Mouse (Mus musculus): Measurements from ENCODE around the gene Gm42742. TPM values are rescaled to one million over a fixed set of nuclear protein-coding genes. Genes with fewer than 3 reads are reported as not detected.

The Gm42742 gene
- total and polyA plus RNA-seq, 3 experiments: 13.8 to 27.2 TPM; not detected in 1

DNA sequence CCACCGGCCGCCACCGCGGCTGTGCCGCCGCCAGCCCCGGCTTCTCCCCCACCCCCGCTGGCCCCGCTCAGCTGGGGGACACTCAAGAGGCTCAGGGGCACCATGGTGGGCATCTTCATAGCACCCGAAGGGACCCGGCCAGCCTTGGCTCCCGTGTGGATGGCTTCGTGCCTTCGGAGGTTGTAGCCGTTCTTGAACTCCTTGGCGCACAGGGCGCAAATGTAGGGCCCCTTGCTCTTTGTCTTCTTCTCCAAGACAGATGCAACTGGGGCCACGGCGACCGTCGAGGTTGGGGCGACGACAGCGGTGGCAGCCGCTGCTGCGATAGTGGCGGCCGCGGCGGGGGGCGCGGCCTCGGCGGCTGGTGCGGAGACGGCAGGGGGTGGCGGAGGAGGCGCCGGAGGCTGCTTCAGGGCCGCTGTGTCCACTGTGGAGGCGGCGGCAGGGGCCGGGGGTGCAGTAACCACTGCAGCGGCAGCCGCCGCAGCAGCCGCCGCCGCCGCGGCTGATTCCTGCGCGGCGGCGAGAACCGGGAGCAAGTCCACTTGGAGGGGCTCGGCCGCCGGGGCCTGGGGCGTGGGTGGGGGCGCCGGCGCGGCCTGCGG, 4.8 kb upstream of the Gm42742 start:
- peak; percentile 55 for DNase-seq (ENCODE audit: low read depth, low spot score)
- Histone ChIP-seq H3K27me3 (ENCODE audit: control insufficient read depth in 1 of 2, insufficient read depth in 2 of 2, low read length in 2 of 2) (no peaks in the 10 kb centered on the region), H3K9ac (ENCODE audit: control insufficient read depth, low read depth, low read length, poor library complexity, severe bottlenecking) (peak overlapping the region; percentile 97), H3K79me2 (ENCODE audit: control insufficient read depth, insufficient read depth, low read length, poor library complexity) (peaks cover 41% of the 10 kb centered on the region), H3K4me1 (ENCODE audit: control insufficient read depth in 1 of 2, insufficient read depth in 2 of 2, low read length in 2 of 2) (peaks cover 17 to 38% of the 10 kb centered on the region in 2 experiments), H3K9me3 (replicated peaks; ENCODE audit: insufficient read depth, low read length) (no peaks in the 10 kb centered on the region), H3K36me3 (ENCODE audit: control insufficient read depth in 1 of 2, insufficient read depth in 2 of 2, low read length in 2 of 2) (peaks cover 11 to 41% of the 10 kb centered on the region in 2 experiments), H3K27ac (ENCODE audit: control insufficient read depth, low read depth, low read length) (peak overlapping the region; percentile 93), H3K4me3 (ENCODE audit: control insufficient read depth in 1 of 2, insufficient read depth in 1 of 2, low read depth in 2 of 2, low read length in 2 of 2) (peak overlapping the region; percentile 59 to 86)
- no peak for TF ChIP-seq TAL1 (IDR thresholded peaks at IDR 0.05; ENCODE audit: low read length)
- TF ChIP-seq NRF1 (IDR thresholded peaks at IDR 0.05; ENCODE audit: insufficient read depth, low read depth, low read length, poor library complexity, severe bottlenecking): no peak
- peak; percentile 18; the same call in 1 of the 2 replicates for TF ChIP-seq MXI1 (IDR thresholded peaks at IDR 0.05; ENCODE audit: low read depth, low read length)
- no peak for TF ChIP-seq MAZ (IDR thresholded peaks at IDR 0.05; ENCODE audit: low read depth, low read length)
- no peak for TF ChIP-seq POLR2AphosphoS2 (IDR thresholded peaks at IDR 0.05; ENCODE audit: low read length)
- TF ChIP-seq EP300 (IDR thresholded peaks at IDR 0.05; ENCODE audit: low read depth in 1 of 2, low read length in 2 of 2): 0 out of 4 replicates have a peak, but pooled peaks of 1 of the 2 experiments have one; percentile 33

DNA sequence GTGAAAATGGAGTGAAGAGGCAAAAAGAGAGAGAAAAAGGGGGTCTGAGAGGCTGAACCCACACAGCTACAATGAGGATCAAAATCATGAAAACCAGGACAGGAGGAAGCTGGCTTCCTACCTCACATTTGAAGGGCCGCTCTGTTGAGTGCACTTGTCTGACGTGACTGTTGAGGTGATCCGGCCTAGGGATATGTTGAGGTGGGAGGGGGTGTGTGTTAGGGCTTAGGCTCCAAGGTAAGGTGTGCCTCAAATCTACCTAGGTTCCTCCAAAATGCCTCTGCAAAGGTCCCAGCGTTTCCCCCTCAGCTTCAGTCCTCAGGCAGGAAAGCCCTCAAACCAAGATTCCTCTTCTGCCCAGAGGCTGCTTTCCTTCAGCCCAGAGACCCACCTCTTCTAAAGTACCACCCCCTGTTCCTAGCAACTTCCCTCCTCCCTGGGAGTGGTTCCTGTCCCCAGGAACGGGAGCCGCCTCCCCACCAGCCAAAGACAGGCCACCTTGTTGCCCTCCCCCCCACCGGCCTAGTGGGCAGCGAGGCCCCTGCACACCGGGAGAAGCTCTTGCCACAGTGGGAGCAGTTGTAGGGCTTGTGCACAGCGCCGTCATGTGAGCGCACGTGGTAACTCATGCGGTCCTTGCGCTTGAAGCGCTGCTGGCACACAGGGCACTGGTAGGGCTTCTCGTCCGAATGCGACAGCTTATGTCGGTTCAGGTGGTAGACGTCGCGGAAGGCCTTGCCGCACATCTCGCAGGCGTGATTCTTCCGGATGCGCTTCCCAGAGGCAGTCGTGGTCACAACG, 4.1 kb upstream of the Gm42742 start:
- no peaks in the 10 kb centered on the region for H3K27me3 ChIP-seq (ENCODE audit: control insufficient read depth in 1 of 2, insufficient read depth in 2 of 2, low read length in 2 of 2)
- peaks cover 41% of the 10 kb centered on the region for H3K79me2 ChIP-seq (ENCODE audit: control insufficient read depth, insufficient read depth, low read length, poor library complexity)
- no peaks in the 10 kb centered on the region for H3K9me3 ChIP-seq (replicated peaks; ENCODE audit: insufficient read depth, low read length)
- H3K4me1 ChIP-seq (ENCODE audit: control insufficient read depth in 1 of 2, insufficient read depth in 2 of 2, low read length in 2 of 2): peaks cover 11 to 34% of the 10 kb centered on the region in 2 experiments; a peak in 3 of 4 replicates
- H3K27ac ChIP-seq (ENCODE audit: control insufficient read depth, low read depth, low read length): peak overlapping the region; percentile 93
- peak overlapping the region; percentile 59 to 86 for H3K4me3 ChIP-seq (ENCODE audit: control insufficient read depth in 1 of 2, insufficient read depth in 1 of 2, low read depth in 2 of 2, low read length in 2 of 2)
- H3K9ac ChIP-seq (ENCODE audit: control insufficient read depth, low read depth, low read length, poor library complexity, severe bottlenecking): peak overlapping the region; percentile 97
- peak; percentile 87 for DNase-seq (ENCODE audit: low read depth, low spot score)
- H3K36me3 ChIP-seq (ENCODE audit: control insufficient read depth in 1 of 2, insufficient read depth in 2 of 2, low read length in 2 of 2): peaks cover 10 to 34% of the 10 kb centered on the region in 2 experiments
- no peak for TF ChIP-seq JUND (IDR thresholded peaks at IDR 0.05; ENCODE audit: low read depth, low read length)
- TF ChIP-seq USF1 (IDR thresholded peaks at IDR 0.05; ENCODE audit: low read depth, low read length): 0 out of 2 replicates have a peak, but pooled peaks have one; percentile 50
- peak; percentile 63 for TF ChIP-seq SIN3A (IDR thresholded peaks at IDR 0.05; ENCODE audit: low read length)
- TF ChIP-seq NRF1 (IDR thresholded peaks at IDR 0.05; ENCODE audit: insufficient read depth, low read depth, low read length, poor library complexity, severe bottlenecking): no peak
- no peak; the same call in 1 of the 2 replicates for TF ChIP-seq TCF12 (IDR thresholded peaks at IDR 0.05; ENCODE audit: low read depth, low read length)
- no peak for TF ChIP-seq ZC3H11A (IDR thresholded peaks at IDR 0.05; ENCODE audit: low read depth, low read length)
- TF ChIP-seq POLR2A (IDR thresholded peaks at IDR 0.05; ENCODE audit: control insufficient read depth in 1 of 2, insufficient read depth in 1 of 2, low read depth in 1 of 2, low read length in 2 of 2, poor library complexity in 1 of 2): peak; percentile 48 to 79; a peak in 2 of 4 replicates
- TF ChIP-seq POLR2AphosphoS2 (IDR thresholded peaks at IDR 0.05; ENCODE audit: low read length): peak; percentile 67
- no peak for TF ChIP-seq BHLHE40 (IDR thresholded peaks at IDR 0.05; ENCODE audit: borderline replicate concordance, low read depth, low read length)
- TF ChIP-seq ZNF384 (IDR thresholded peaks at IDR 0.05; ENCODE audit: low read depth, low read length): no peak
- TF ChIP-seq ELF1 (IDR thresholded peaks at IDR 0.05; ENCODE audit: low read depth, low read length): no peak
- no peak for TF ChIP-seq TAL1 (IDR thresholded peaks at IDR 0.05; ENCODE audit: low read length)
- no peak for TF ChIP-seq CHD2 (IDR thresholded peaks at IDR 0.05; ENCODE audit: low read length)
- TF ChIP-seq MAFK (IDR thresholded peaks at IDR 0.05; ENCODE audit: borderline replicate concordance, low read depth, low read length): no peak
- no peak for TF ChIP-seq ETS1 (IDR thresholded peaks at IDR 0.05; ENCODE audit: low read depth, low read length)
- peak; percentile 83 for TF ChIP-seq MXI1 (IDR thresholded peaks at IDR 0.05; ENCODE audit: low read depth, low read length)
- no peak for TF ChIP-seq ZMIZ1 (IDR thresholded peaks at IDR 0.05; ENCODE audit: low read depth, low read length)
- TF ChIP-seq MYC (IDR thresholded peaks at IDR 0.05; ENCODE audit: low read depth, low read length): peak; percentile 88
- no peak for TF ChIP-seq GATA1 (IDR thresholded peaks at IDR 0.05; ENCODE audit: low read depth, low read length)
- no peak for TF ChIP-seq NELFE (IDR thresholded peaks at IDR 0.05; ENCODE audit: low read depth, low read length)
- TF ChIP-seq POLR2AphosphoS5 (IDR thresholded peaks at IDR 0.05; ENCODE audit: borderline replicate concordance, low read depth, low read length): 0 out of 2 replicates have a peak, but pooled peaks have one; percentile 37
- TF ChIP-seq GABPA (IDR thresholded peaks at IDR 0.05; ENCODE audit: low read depth, low read length): no peak
- no peak for TF ChIP-seq RCOR1 (IDR thresholded peaks at IDR 0.05; ENCODE audit: low read depth, low read length)
- TF ChIP-seq RAD21 (IDR thresholded peaks at IDR 0.05; ENCODE audit: low read depth, low read length): no peak; the same call in 1 of the 2 replicates
- TF ChIP-seq TBP (IDR thresholded peaks at IDR 0.05; ENCODE audit: low read depth, low read length): peak; percentile 66; the same call in 1 of the 2 replicates
- no peak for TF ChIP-seq MYB (IDR thresholded peaks at IDR 0.05; ENCODE audit: low read depth, low read length)

All from MEL (cell line).